Mouse (Mus musculus): Measurements from ENCODE around the gene Vars2.

Gene Vars2

GRCm38 (mm10) chr17:35667334-35668065 is at the start of gene Vars2:
Gene Vars2 (minus strand): TSS chr17:35667592.
- DNase-seq (ENCODE audit: extremely low spot score), result peak; percentile 97

GRCm38 (mm10) chr17:35717080-35717479 is 49.7 kb upstream of the Vars2 start:
- no peak for DNase-seq (ENCODE audit: extremely low spot score)

- no peak for DNase-seq (ENCODE audit: extremely low spot score)
These were observed 48.7 kb upstream of the Vars2 start for GRCm38 (mm10) chr17:35716114-35716513.

- DNase-seq (ENCODE audit: extremely low spot score), result no peak
These were observed 43.4 kb upstream of the Vars2 start for GRCm38 (mm10) chr17:35710705-35711347.

- DNase-seq (ENCODE audit: extremely low spot score), result no peak
These were observed 41.2 kb upstream of the Vars2 start for GRCm38 (mm10) chr17:35708611-35709010.

- DNase-seq (ENCODE audit: extremely low spot score), result no peak
These were observed 40.5 kb upstream of the Vars2 start for GRCm38 (mm10) chr17:35707929-35708328.

- DNase-seq (ENCODE audit: extremely low spot score), result peak; percentile 50
These were observed 38.4 kb upstream of the Vars2 start for GRCm38 (mm10) chr17:35705836-35706235.

- DNase-seq (ENCODE audit: extremely low spot score), result peak; percentile 82
These were observed 37.5 kb upstream of the Vars2 start, which contains the start of gene Ddr1 for GRCm38 (mm10) chr17:35704621-35705464. Gene Ddr1 (minus strand): TSS chr17:35704621.

- DNase-seq (ENCODE audit: extremely low spot score), result peak; percentile 87
These were observed 36.4 kb upstream of the Vars2 start for GRCm38 (mm10) chr17:35703751-35704271.

- no peak for DNase-seq (ENCODE audit: extremely low spot score)
These were observed 35.7 kb upstream of the Vars2 start for GRCm38 (mm10) chr17:35703065-35703464.

- no peak for DNase-seq (ENCODE audit: extremely low spot score)
These were observed 35.2 kb upstream of the Vars2 start for GRCm38 (mm10) chr17:35702605-35703004.

GRCm38 (mm10) chr17:35701978-35702461 is 34.6 kb upstream of the Vars2 start:
- DNase-seq (ENCODE audit: extremely low spot score), result peak; percentile 65

- DNase-seq (ENCODE audit: extremely low spot score), result no peak
These were observed 34.0 kb upstream of the Vars2 start for GRCm38 (mm10) chr17:35701203-35701977.

- DNase-seq (ENCODE audit: extremely low spot score), result peak; percentile 74
These were observed 33.1 kb upstream of the Vars2 start for GRCm38 (mm10) chr17:35700371-35700961.

GRCm38 (mm10) chr17:35699919-35700318 is 32.5 kb upstream of the Vars2 start:
- DNase-seq (ENCODE audit: extremely low spot score), result no peak

GRCm38 (mm10) chr17:35698501-35698883 is 31.1 kb upstream of the Vars2 start:
- no peak for DNase-seq (ENCODE audit: extremely low spot score)

- peak; percentile 68 for DNase-seq (ENCODE audit: extremely low spot score)
These were observed 30.5 kb upstream of the Vars2 start for GRCm38 (mm10) chr17:35697759-35698500.

GRCm38 (mm10) chr17:35697429-35697758 is 30.0 kb upstream of the Vars2 start:
- DNase-seq (ENCODE audit: extremely low spot score), result no peak

- DNase-seq (ENCODE audit: extremely low spot score), result no peak
These were observed 29.3 kb upstream of the Vars2 start for GRCm38 (mm10) chr17:35696691-35697090.

- no peak for DNase-seq (ENCODE audit: extremely low spot score)
These were observed 27.9 kb upstream of the Vars2 start for GRCm38 (mm10) chr17:35695289-35695688.
